Mouse (Mus musculus) forebrain, embryonic 11.5 days (tissue): ENCODE measurements around the gene Gm49403. TPM values are rescaled to one million over a fixed set of nuclear protein-coding genes. Genes with fewer than 3 reads are reported as not detected.
"Not testable (repeated sequence)": the region's sequence is repeated elsewhere in the genome, so short reads cannot be mapped to it uniquely, and the experiment has no call there.

ENCODE experiments used
- ATAC-seq: fragments of 200-750 bp; cut with Nextera tagmentation; replicated peaks from 2 replicates; pipeline ENCODE4 v1.8.0; 2017; ENCODE audit warnings: moderate TSS enrichment; ENCODE audit not compliant: low FRiP score
- DNase-seq: peaks from one replicate; pipeline ENCODE4 v3.0.0-alpha.2; 2017; ENCODE audit warnings: low spot score
- H3K27ac ChIP-seq: fragments of 300-500 bp; sonication (generic); 2 replicates; pipeline ENCODE4 v1.5.1; 2014; ENCODE audit warnings: low read depth, low read length
- H3K27me3 ChIP-seq: fragments of 300-500 bp; sonication (generic); 2 replicates; pipeline ENCODE4 v1.6.1; 2014; ENCODE audit warnings: mild to moderate bottlenecking, low read length, mixed read lengths; ENCODE audit not compliant: control insufficient read depth, insufficient read depth
- H3K36me3 ChIP-seq: fragments of 300-500 bp; sonication (generic); 2 replicates; pipeline ENCODE4 v1.6.1; 2014; ENCODE audit warnings: mild to moderate bottlenecking, low read length, moderate library complexity, mixed read lengths; ENCODE audit not compliant: control insufficient read depth, insufficient read depth
- H3K4me1 ChIP-seq: fragments of 300-500 bp; sonication (generic); replicated peaks from 2 replicates; pipeline ENCODE4 v1.6.1; 2014; ENCODE audit warnings: low read length, mixed read lengths; ENCODE audit not compliant: control insufficient read depth, insufficient read depth
- H3K4me2 ChIP-seq: fragments of 300-500 bp; sonication (generic); 2 replicates; pipeline ENCODE4 v1.6.1; 2014; ENCODE audit warnings: low read depth, mild to moderate bottlenecking, low read length, moderate library complexity, mixed read lengths; ENCODE audit not compliant: severe bottlenecking
- H3K4me3 ChIP-seq: fragments of 300-500 bp; sonication (generic); 2 replicates; pipeline ENCODE4 v1.5.1; 2014; ENCODE audit warnings: low read depth, low read length
- H3K9ac ChIP-seq: fragments of 300-500 bp; sonication (generic); 2 replicates; pipeline ENCODE4 v1.6.1; 2014; ENCODE audit warnings: low read length
- H3K9me3 ChIP-seq: fragments of 300-500 bp; sonication (generic); 2 replicates; pipeline ENCODE4 v1.6.1; 2016; ENCODE audit warnings: low read length, mixed read lengths; ENCODE audit not compliant: control insufficient read depth
- WGBS: fragments of 180-500 bp; shearing (Covaris S2); extraction: QIAGEN DNeasy Blood & Tissue Kit; methylation state at CpG from one replicate; pipeline ENCODE4 v1.1.7; 2014; 5-methylcytosine and 5-hydroxymethylcytosine counted together
- polyA plus RNA-seq: library from polyadenylated mRNA; unstranded; fragments of >200 nt; fragmentation: Nextera tagmentation; extraction: Ambion mirVana; gene quantifications from 2 replicates; pipeline ENCODE4 v1.2.1, GENCODE M21; 2014

Gm49403 gene
- polyA plus RNA-seq, 1 experiment from 2014 or later = not detected

- Histone ChIP-seq H3K4me1 (peaks cover 11% of the 10 kb centered on the region), H3K4me2 (peak overlapping the region; percentile 89), H3K9ac (peak overlapping the region; percentile 79), H3K27ac (peak overlapping the region; percentile 37; the same call in 1 of the 2 replicates), H3K4me3 (peak overlapping the region; percentile 97)
- peak; percentile 66 for DNase-seq
- ATAC-seq = peak; percentile 55
- H3K36me3 ChIP-seq, H3K9me3 ChIP-seq, H3K27me3 ChIP-seq: not testable (repeated sequence)
- 29% methylated on average over 21 of the region's 21 CpGs for WGBS
Observed at GRCm38 (mm10) chr19:8897211-8897864, 13.6 kb downstream of the Gm49403 start.

GRCm38 (mm10) chr19:8897865-8898495 is 14.2 kb downstream of the Gm49403 start, which contains the start of gene Ganab:
Gene Ganab, plus strand, starts transcription at chr19:8898071.
- DNase-seq (peak; percentile 98), ATAC-seq (peak; percentile 99)
- Histone ChIP-seq H3K9me3 (no peaks in the 10 kb centered on the region), H3K27me3 (no peaks in the 10 kb centered on the region), H3K4me1 (peaks cover 11% of the 10 kb centered on the region), H3K36me3 (peaks cover 2% of the 10 kb centered on the region; the same call in 1 of the 2 replicates), H3K9ac (peak within 1 kb of the TSS; percentile 79), H3K4me3 (peak within 1 kb of the TSS; percentile 97), H3K4me2 (peak within 1 kb of the TSS; percentile 89), H3K27ac (peak within 1 kb of the TSS; percentile 55; the same call in 1 of the 2 replicates)
- under 1% methylated on average over 53 of the region's 53 CpGs for WGBS

GRCm38 (mm10) chr19:8898576-8898975 is 14.8 kb downstream of the Gm49403 start:
- H3K36me3 ChIP-seq = peaks cover 2% of the 10 kb centered on the region; the same call in 1 of the 2 replicates

GRCm38 (mm10) chr19:8899079-8899478 is 15.3 kb downstream of the Gm49403 start:
- Histone ChIP-seq H3K9ac (peak overlapping the region; percentile 79), H3K4me1 (peaks cover 11% of the 10 kb centered on the region), H3K27me3 (no peaks in the 10 kb centered on the region), H3K27ac (no peak overlapping the region), H3K36me3 (peaks cover 2% of the 10 kb centered on the region; the same call in 1 of the 2 replicates), H3K4me3 (peak overlapping the region; percentile 97), H3K4me2 (peak overlapping the region; percentile 89), H3K9me3 (no peaks in the 10 kb centered on the region)
- ATAC-seq (no peak), DNase-seq (no peak)
- 75% methylated on average over 3 of the region's 3 CpGs for WGBS

More at GRCm38 (mm10) chr19:8898576-8898975, 14.8 kb downstream of the Gm49403 start:
- Histone ChIP-seq H3K4me3 (peak overlapping the region; percentile 97), H3K27me3 (no peaks in the 10 kb centered on the region), H3K4me1 (peaks cover 11% of the 10 kb centered on the region), H3K9ac (peak overlapping the region; percentile 79), H3K4me2 (peak overlapping the region; percentile 89), H3K27ac (no peak overlapping the region), H3K9me3 (no peaks in the 10 kb centered on the region)
- ATAC-seq = no peak
- DNase-seq = no peak
- 15% methylated on average over 13 of the region's 13 CpGs for WGBS

- Histone ChIP-seq H3K27me3 (no peaks in the 10 kb centered on the region), H3K9me3 (no peaks in the 10 kb centered on the region), H3K9ac (no peak overlapping the region), H3K27ac (no peak overlapping the region), H3K36me3 (peaks cover 12% of the 10 kb centered on the region; the same call in 1 of the 2 replicates), H3K4me2 (no peak overlapping the region), H3K4me1 (peaks cover 6% of the 10 kb centered on the region), H3K4me3 (no peak overlapping the region)
- 94% methylated on average over 5 of the region's 5 CpGs for WGBS
- DNase-seq (no peak), ATAC-seq (no peak)
Observed at GRCm38 (mm10) chr19:8903412-8903811, 19.7 kb downstream of the Gm49403 start.

GRCm38 (mm10) chr19:8908531-8908930 is 24.8 kb downstream of the Gm49403 start:
- no peak for DNase-seq
- Histone ChIP-seq H3K36me3 (peaks cover 26% of the 10 kb centered on the region; the same call in 1 of the 2 replicates), H3K4me2 (no peak overlapping the region), H3K9me3 (no peaks in the 10 kb centered on the region), H3K27me3 (no peaks in the 10 kb centered on the region), H3K4me3 (no peak overlapping the region), H3K4me1 (no peaks in the 10 kb centered on the region), H3K27ac (no peak overlapping the region), H3K9ac (no peak overlapping the region)
- no peak for ATAC-seq
- 91% methylated on average over 6 of the region's 6 CpGs for WGBS

- H3K9ac ChIP-seq = no peak overlapping the region
- no peaks in the 10 kb centered on the region for H3K9me3 ChIP-seq
- no peak overlapping the region for H3K4me2 ChIP-seq
- 97% methylated on average over 5 of the region's 5 CpGs for WGBS
- H3K4me3 ChIP-seq = no peak overlapping the region
- DNase-seq (no peak), ATAC-seq (no peak)
- peaks cover 46% of the 10 kb centered on the region for H3K36me3 ChIP-seq
- H3K27me3 ChIP-seq = no peaks in the 10 kb centered on the region
- H3K27ac ChIP-seq = no peak overlapping the region
- H3K4me1 ChIP-seq = no peaks in the 10 kb centered on the region
Observed at GRCm38 (mm10) chr19:8911810-8912209, 28.1 kb downstream of the Gm49403 start.

- 95% methylated on average over 3 of the region's 3 CpGs for WGBS
- peaks cover 41% of the 10 kb centered on the region for H3K36me3 ChIP-seq
- H3K27ac ChIP-seq = no peak overlapping the region
Observed at GRCm38 (mm10) chr19:8914212-8914611, 30.5 kb downstream of the Gm49403 start.

More at GRCm38 (mm10) chr19:8914212-8914611, 30.5 kb downstream of the Gm49403 start:
- H3K4me3 ChIP-seq = no peak overlapping the region
- DNase-seq (no peak), ATAC-seq (no peak)
- H3K9me3 ChIP-seq = no peaks in the 10 kb centered on the region
- H3K4me1 ChIP-seq = no peaks in the 10 kb centered on the region
- H3K27me3 ChIP-seq = no peaks in the 10 kb centered on the region
- no peak overlapping the region for H3K4me2 ChIP-seq
- H3K9ac ChIP-seq = no peak overlapping the region
